Mouse (Mus musculus) adrenal gland, postnatal 10 days (tissue): Measurements from ENCODE around the gene Stfa2l1. TPM values are rescaled to one million over a fixed set of nuclear protein-coding genes. Genes with fewer than 3 reads are reported as not detected.
"Not testable (repeated sequence)": the region's sequence is repeated elsewhere in the genome, so short reads cannot be mapped to it uniquely, and the experiment has no call there.

ENCODE experiments used
- DNase-seq: peaks from one replicate; pipeline ENCODE4 v3.0.0; 2021; ENCODE audit warnings: mixed read lengths
- long read RNA-seq, 2 experiments: library from polyadenylated mRNA; stranded (forward); transcript quantifications; one replicate each; pipeline ENCODE4 v2.0.0; 2021
- total RNA-seq, 2 experiments: library from RNA; stranded (reverse); gene quantifications; 2 replicates each; pipeline ENCODE4 v1.2.3; 2021

The Stfa2l1 gene
- 1 to 10 TPM; 7.6 to 9.0 TPM for total RNA-seq
- long read RNA-seq, experiment 1, partial matches to known transcripts: 0 of 1 reads
- long read RNA-seq, experiment 1, other reads (novel, unspliced or antisense): 0 of 1 reads
- long read RNA-seq, experiment 2, partial matches to known transcripts: 0 of 2 reads
- long read RNA-seq, experiment 2, other reads (novel, unspliced or antisense): 0 of 2 reads

GRCm38 (mm10) chr16:36156402-36156975, at the start of gene Stfa2l1:
TSS of gene Stfa2l1 (plus strand) at chr16:36156811.
- DNase-seq: no peak

DNA sequence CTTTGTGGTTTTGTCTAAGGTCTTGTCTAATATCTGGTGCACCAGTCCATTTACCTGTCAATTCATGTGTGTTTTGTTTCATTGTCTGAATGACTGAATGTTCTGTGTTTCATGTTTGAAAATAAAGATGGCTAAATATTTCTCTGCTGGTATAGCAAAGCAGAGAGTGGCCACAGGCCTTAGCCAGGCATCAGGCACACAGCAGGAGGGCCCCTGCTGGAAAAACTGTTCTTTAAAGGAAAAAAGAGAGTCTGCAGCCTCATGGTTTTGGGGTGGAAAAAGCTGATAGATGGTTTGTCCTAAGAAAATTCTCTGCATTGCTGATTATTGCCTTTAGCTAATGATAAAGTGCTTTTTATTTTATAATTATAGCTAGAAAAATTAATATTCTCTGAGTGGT, 45.1 kb upstream of the Stfa2l1 start:
- not testable (repeated sequence) for DNase-seq

- not testable (repeated sequence) for DNase-seq
Observed at GRCm38 (mm10) chr16:36115751-36116150, 40.9 kb upstream of the Stfa2l1 start.

DNA sequence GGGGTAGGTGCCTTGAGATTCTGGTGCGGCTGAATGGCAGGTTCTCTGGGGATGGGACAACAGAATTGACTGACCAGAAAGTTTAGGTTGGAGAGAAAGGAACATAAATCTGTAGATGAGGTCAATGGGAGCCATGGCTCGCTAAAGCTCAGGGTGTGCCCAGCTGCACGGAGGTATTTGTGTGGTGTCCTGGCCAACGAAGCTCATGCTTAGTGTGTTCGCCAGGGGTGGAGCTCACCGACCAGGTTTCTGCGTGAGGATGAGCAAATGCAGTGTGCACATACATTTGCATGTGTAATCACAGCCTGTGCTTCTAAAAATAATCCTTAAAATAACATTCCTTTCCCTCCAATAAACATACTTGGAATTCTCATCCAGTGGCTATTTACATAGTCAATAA, 28.5 kb upstream of the Stfa2l1 start:
- no peak for DNase-seq

GRCm38 (mm10) chr16:36131141-36131540, 25.5 kb upstream of the Stfa2l1 start, which contains the start of gene Csta1:
TSS of gene Csta1 (minus strand) at chr16:36131241.
- no peak for DNase-seq

DNA sequence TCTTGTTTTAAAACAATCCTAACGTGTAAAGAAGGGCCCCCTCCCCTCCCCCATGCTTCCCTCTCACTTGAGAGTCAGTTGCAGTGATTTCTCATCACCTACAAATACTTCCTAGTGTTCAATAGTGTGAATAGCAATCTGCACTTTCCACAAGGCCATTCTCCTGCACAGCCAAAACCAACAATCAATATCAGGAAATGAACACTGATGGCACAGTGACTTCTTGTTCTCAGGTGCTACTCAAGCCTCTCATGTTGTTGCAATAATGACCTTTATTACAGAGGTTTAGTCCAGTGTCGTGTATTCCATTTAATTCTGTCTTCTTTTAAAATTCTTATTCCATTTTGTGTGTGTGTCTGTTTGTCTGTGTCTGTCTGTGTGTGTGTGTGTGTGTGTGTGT, 18.4 kb upstream of the Stfa2l1 start:
- DNase-seq: no peak

GRCm38 (mm10) chr16:36167841-36168240, 11.2 kb downstream of the Stfa2l1 start:
- not testable (repeated sequence) for DNase-seq

DNA sequence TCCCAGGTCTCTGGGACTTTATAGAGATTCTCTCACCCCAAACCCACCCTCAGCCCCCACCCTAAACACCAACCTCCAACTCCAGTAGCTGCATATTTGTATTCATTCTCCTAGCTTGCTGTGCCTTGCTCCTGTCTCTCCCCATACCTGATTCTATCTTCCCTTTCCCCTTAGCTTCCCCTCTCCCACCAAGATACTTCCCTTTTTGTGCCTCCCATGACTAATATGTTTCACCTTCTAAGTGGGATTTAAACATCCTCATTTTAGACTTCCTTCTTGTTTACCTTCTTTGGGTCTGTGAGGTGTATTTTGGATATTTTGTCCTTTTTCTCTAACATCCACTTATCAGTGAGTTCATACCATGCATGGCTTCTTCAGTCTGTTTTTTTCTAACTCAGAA, 19.5 kb downstream of the Stfa2l1 start:
- no peak for DNase-seq

- no peak for DNase-seq
Observed at GRCm38 (mm10) chr16:36179910-36180309, 23.3 kb downstream of the Stfa2l1 start.

- not testable (repeated sequence) for DNase-seq
Observed at GRCm38 (mm10) chr16:36183912-36184311, 27.3 kb downstream of the Stfa2l1 start, which contains the start of gene Gm5483. TSS of gene Gm5483 (plus strand) at chr16:36184212.

- DNase-seq: no peak
Observed at GRCm38 (mm10) chr16:36199226-36199625, 42.6 kb downstream of the Stfa2l1 start.

DNA sequence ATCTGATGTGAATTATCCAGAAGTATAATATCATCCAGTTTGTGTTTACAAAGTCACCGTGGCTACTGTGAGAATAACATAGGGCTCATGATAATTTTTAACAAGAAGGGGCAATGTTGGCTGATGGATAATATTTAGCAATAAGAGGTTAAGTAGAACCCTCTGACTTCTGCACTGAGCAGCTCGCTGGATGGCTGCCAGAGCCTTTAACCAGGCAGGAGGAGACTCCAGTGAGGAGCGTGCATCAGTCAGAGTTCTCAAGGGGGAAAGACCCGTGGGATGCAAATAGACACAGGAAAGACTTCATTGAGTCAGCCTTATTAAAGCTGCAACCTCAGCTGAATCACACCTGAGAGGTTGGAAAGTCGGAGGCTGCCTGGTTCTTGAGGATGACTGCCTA, 47.2 kb downstream of the Stfa2l1 start:
- peak; percentile 2 for DNase-seq

DNA sequence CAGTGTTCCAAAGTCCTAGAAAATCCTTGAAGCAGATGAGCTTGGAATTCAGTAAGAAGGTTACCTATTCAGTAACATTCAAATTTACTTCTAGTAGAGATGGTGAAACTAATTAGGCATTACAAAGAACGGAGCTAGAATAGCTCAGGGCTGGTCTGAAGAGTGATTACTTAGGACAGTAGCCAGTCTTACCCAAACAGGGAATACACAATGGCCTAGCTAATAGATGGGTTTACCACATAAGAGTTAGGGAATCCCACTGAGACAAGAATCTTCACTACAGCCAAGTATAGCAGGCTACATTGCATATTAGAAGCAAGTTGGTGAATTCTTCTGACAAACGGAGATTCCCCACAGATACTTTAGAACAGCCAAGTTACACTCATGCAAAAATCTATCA, 49.1 kb downstream of the Stfa2l1 start:
- DNase-seq: not testable (repeated sequence)

GRCm38 (mm10) chr16:36209967-36210453, 53.4 kb downstream of the Stfa2l1 start, which contains the start of gene Gm5416:
TSS of gene Gm5416 (plus strand) at chr16:36210403.
- DNase-seq: no peak

Other genes starting within 250 kb of the Stfa2l1 start
- 10 to 100 TPM; 12.5 to 16.4 TPM for gene Parp9, start 218.3 kb upstream of the Stfa2l1 start, total RNA-seq
- gene Dtx3l, start 217.7 kb upstream of the Stfa2l1 start, total RNA-seq: 10 to 100 TPM in 1 of 2 experiments, 1 to 10 TPM in 1; 8.7 to 10.1 TPM
- gene Kpna1, start 178.1 kb upstream of the Stfa2l1 start, total RNA-seq: 10 to 100 TPM; 50.6 to 55.9 TPM
- 1 to 10 TPM; 4.3 to 5.3 TPM for gene Wdr5b, start 115.6 kb upstream of the Stfa2l1 start, total RNA-seq
- 100 to 1,000 TPM; 181 to 193 TPM for gene Fam162a, start 85.2 kb upstream of the Stfa2l1 start, total RNA-seq
- 10 to 100 TPM; 57.9 to 74.7 TPM for gene Ccdc58, start 85.1 kb upstream of the Stfa2l1 start, total RNA-seq
- not detected for gene Csta1, start 25.6 kb upstream of the Stfa2l1 start, total RNA-seq
- 10 to 100 TPM in 1 of 2 experiments, 1 to 10 TPM in 1; 10.0 to 12.4 TPM for gene Gm5483, start 27.4 kb downstream of the Stfa2l1 start, total RNA-seq
- not detected for gene Gm5416, start 53.6 kb downstream of the Stfa2l1 start, total RNA-seq
- 1 to 10 TPM; 2.3 to 2.6 TPM for gene 2010005H15Rik, start 64.7 kb downstream of the Stfa2l1 start, total RNA-seq
- 10 to 100 TPM; 15.1 to 20.1 TPM for gene Stfa1, start 120.1 kb downstream of the Stfa2l1 start, total RNA-seq
- not detected for gene BC117090, start 177.5 kb downstream of the Stfa2l1 start, total RNA-seq
- gene BC100530, start 210.9 kb downstream of the Stfa2l1 start, total RNA-seq: 10 to 100 TPM; 18.2 to 24.0 TPM